Mouse (Mus musculus): ENCODE data around the gene Gm4871.
"Not testable (repeated sequence)": the region's sequence is repeated elsewhere in the genome, so short reads cannot be mapped to it uniquely, and the experiment has no call there.

- not testable (repeated sequence) for TF ChIP-seq CTCF (IDR thresholded peaks at IDR 0.05; ENCODE audit: low read depth, low read length); POLR2A (IDR thresholded peaks at IDR 0.05; ENCODE audit: extremely low read depth, insufficient read depth, low read length)
Observed at GRCm38 (mm10) chr5:145020254-145020653, 12.3 kb downstream of the Gm4871 start.

Measured in liver, adult 2 months (tissue).